Mouse (Mus musculus) CH12.LX (cell line): Measurements from ENCODE around the gene Fgg.

Experiments used
- BHLHE40 ChIP-seq: IDR thresholded peaks from 2 replicates; pipeline ENCODE4 v1.6.1; 2011; ENCODE audit warnings: mild to moderate bottlenecking, low read depth, low read length, improper control_type of control experiment
- CHD2 ChIP-seq: IDR thresholded peaks from 2 replicates; pipeline ENCODE4 v1.6.1; 2011; ENCODE audit warnings: low read length, improper control_type of control experiment
- CTCF ChIP-seq, 2 experiments: IDR thresholded peaks in 1 of 2; conservative IDR thresholded peaks in 1 of 2; 2 replicates each; pipeline ENCODE4 v1.5.1; 2011 to 2012; ENCODE audit warnings: low read depth in 2 of 2, low read length in 2 of 2, improper control_type of control experiment in 1 of 2, inconsistent platforms in 1 of 2, mild to moderate bottlenecking in 1 of 2, moderate library complexity in 1 of 2
- ELF1 ChIP-seq: IDR thresholded peaks from 2 replicates; pipeline ENCODE4 v1.6.1; 2014; ENCODE audit warnings: low read depth, mild to moderate bottlenecking, inconsistent platforms, low read length, improper control_type of control experiment
- ETS1 ChIP-seq: conservative IDR thresholded peaks from 2 replicates; pipeline ENCODE4 v1.6.1; 2012; ENCODE audit warnings: low read depth, mild to moderate bottlenecking, inconsistent platforms, low read length, improper control_type of control experiment, moderate library complexity
- JUND ChIP-seq: conservative IDR thresholded peaks from 2 replicates; pipeline ENCODE4 v1.6.1; 2011; ENCODE audit warnings: low read depth, low read length, improper control_type of control experiment
- MAFK ChIP-seq: IDR thresholded peaks from 2 replicates; pipeline ENCODE4 v1.6.1; 2011; ENCODE audit warnings: low read length, improper control_type of control experiment; ENCODE audit not compliant: insufficient replicate concordance
- POLR2A ChIP-seq: IDR thresholded peaks from 2 replicates; pipeline ENCODE4 v1.6.1; 2011; ENCODE audit warnings: low read depth, mild to moderate bottlenecking, improper control_type of control experiment, low read length
- RCOR1 ChIP-seq: conservative IDR thresholded peaks from 2 replicates; pipeline ENCODE4 v1.6.1; 2012; ENCODE audit warnings: low read depth, mild to moderate bottlenecking, inconsistent platforms, low read length, improper control_type of control experiment
- SIN3A ChIP-seq: IDR thresholded peaks from 2 replicates; pipeline ENCODE4 v1.6.1; 2012; ENCODE audit warnings: low read length, improper control_type of control experiment, inconsistent platforms
- UBTF ChIP-seq: IDR thresholded peaks from 2 replicates; pipeline ENCODE4 v1.6.1; 2012; ENCODE audit warnings: low read depth, mild to moderate bottlenecking, inconsistent platforms, low read length, improper control_type of control experiment, moderate library complexity
- ZC3H11A ChIP-seq: IDR thresholded peaks from 2 replicates; pipeline ENCODE4 v1.6.1; 2012; ENCODE audit warnings: low read depth, mild to moderate bottlenecking, inconsistent platforms, low read length, improper control_type of control experiment

DNA sequence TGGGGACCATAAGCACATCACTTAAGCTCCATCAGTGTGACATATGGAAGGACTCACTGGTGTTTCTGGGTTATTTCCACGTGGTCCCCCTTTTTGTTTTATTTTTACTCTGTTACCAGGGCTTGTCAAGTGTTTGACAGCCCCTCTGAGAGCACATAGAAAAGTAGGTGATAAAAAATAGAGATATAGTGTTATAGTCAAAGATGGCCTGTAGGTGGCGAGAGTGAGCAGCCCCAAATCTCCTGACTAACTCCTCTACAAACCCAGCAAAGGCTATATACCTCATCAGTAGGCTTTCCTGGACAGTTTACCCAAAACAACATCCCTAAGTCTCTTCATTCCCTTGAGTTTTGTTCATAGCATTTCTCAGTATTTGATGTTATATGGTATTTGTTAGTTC is 5.3 kb upstream of the Fgg start:
- TF ChIP-seq CHD2 (no peak), ZC3H11A (no peak), SIN3A (no peak), CTCF (conservative IDR thresholded peaks at IDR 0.05 in 1 of 2, IDR thresholded peaks at IDR 0.05 in 1 of 2; ENCODE audit: low read depth in 2 of 2, low read length in 2 of 2) (peak; percentile 81 to 82), POLR2A (no peak), MAFK (no peak), UBTF (no peak), BHLHE40 (no peak), RCOR1 (no peak), ELF1 (no peak), JUND (no peak), ETS1 (no peak)
